Mouse (Mus musculus) liver, adult (tissue): ENCODE measurements around the gene Mylk3.

Experiments
- GATA4 ChIP-seq: IDR thresholded peaks from 2 replicates; pipeline ENCODE4 v1.6.1; 2014; ENCODE audit warnings: mild to moderate bottlenecking, low read length; ENCODE audit not compliant: insufficient replicate concordance

Mylk3 gene

GRCm38 (mm10) chr8:85301941-85302340 is 84.2 kb downstream of the Mylk3 start:
- no peak for TF ChIP-seq GATA4

- TF ChIP-seq GATA4, result no peak; the same call in 1 of the 2 replicates
Observed at GRCm38 (mm10) chr8:85299434-85300077, 86.6 kb downstream of the Mylk3 start, which contains the start of the genes Orc6 and Vps35. Gene Orc6, plus strand, starts transcription at chr8:85299632. Gene Vps35, minus strand, starts transcription at chr8:85299802.

- no peak for TF ChIP-seq GATA4
Observed at GRCm38 (mm10) chr8:85298600-85299433, 87.3 kb downstream of the Mylk3 start.

GRCm38 (mm10) chr8:85286846-85287245 is 99.3 kb downstream of the Mylk3 start:
- no peak for TF ChIP-seq GATA4
